Mouse (Mus musculus): ENCODE measurements around the gene R3hdml. TPM values are rescaled to one million over a fixed set of nuclear protein-coding genes. Genes with fewer than 3 reads are reported as not detected.
"Not testable (repeated sequence)": the region's sequence is repeated elsewhere in the genome, so short reads cannot be mapped to it uniquely, and the experiment has no call there.

Gene R3hdml
- polyA plus RNA-seq, 1 experiment from 2014 or later = 0.40 TPM

DNA sequence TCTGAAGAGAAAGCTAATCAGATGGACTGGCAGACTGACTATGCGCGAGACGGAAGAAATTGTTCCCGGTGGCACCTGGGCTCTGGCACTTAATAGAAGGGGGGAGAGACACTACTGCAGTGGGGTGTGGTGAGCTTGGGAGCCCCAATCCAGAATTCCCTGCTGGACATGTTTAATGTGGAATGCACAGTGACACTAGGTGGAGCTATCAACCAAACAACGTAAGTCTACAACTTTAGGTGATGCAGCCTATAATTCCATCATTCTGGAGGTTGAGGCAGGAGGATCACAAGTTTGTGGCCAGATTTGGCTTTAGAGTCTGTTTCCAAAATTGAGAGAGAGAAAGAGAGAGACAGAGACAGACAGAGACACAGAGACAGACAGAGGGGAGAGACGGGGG is 39.4 kb upstream of the R3hdml start:
- H3K27ac ChIP-seq (replicated peaks) = no peak overlapping the region
- ATAC-seq (ENCODE audit: low FRiP score, low TSS enrichment) = no peak
- no peaks in the 10 kb centered on the region for H3K27me3 ChIP-seq (ENCODE audit: control insufficient read depth, insufficient read depth, low read length)
- no peak overlapping the region for H3K4me3 ChIP-seq (ENCODE audit: low read depth, low read length)
- TF ChIP-seq CTCF (IDR thresholded peaks at IDR 0.05; ENCODE audit: low read depth) (peak; percentile 65), EP300 (optimal IDR thresholded peaks at IDR 0.05) (no peak)
- H3K36me3 ChIP-seq (ENCODE audit: control insufficient read depth, insufficient read depth, low read length) = no peaks in the 10 kb centered on the region
- WGBS = 81% methylated on average over 6 of the region's 6 CpGs
- H3K4me1 ChIP-seq (replicated peaks; ENCODE audit: control insufficient read depth, insufficient read depth) = no peaks in the 10 kb centered on the region
- no peak overlapping the region for H3K9ac ChIP-seq (ENCODE audit: low read length)
- no peaks in the 10 kb centered on the region for H3K9me3 ChIP-seq (ENCODE audit: control insufficient read depth, low read length)
- DNase-seq (ENCODE audit: low spot score) = no peak
- no peak overlapping the region for H3K4me2 ChIP-seq (replicated peaks; ENCODE audit: low read depth)

DNA sequence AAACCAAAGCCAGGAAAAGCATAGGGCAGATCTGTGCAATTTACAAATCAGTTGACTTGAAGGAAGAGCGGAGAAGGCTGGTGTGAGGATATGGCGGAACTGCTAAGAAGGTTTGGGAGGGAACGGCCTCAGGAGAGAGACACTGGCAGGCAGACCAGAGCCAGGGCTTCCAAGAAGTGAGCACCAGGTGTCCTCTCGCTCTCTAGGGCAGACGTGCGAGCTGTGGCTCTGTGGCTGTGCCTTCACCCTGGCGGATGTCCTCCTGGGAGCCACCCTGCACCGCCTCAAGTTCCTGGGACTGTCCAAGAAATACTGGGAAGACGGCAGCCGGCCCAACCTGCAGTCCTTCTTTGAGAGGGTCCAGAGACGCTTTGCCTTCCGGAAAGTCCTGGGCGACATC is 38.7 kb upstream of the R3hdml start:
- H3K4me2 ChIP-seq (replicated peaks; ENCODE audit: low read depth) = no peak overlapping the region
- no peak for TF ChIP-seq CTCF (IDR thresholded peaks at IDR 0.05; ENCODE audit: low read depth)
- no peaks in the 10 kb centered on the region for H3K4me1 ChIP-seq (replicated peaks; ENCODE audit: control insufficient read depth, insufficient read depth)
- H3K9ac ChIP-seq (ENCODE audit: low read length) = no peak overlapping the region
- no peak overlapping the region for H3K4me3 ChIP-seq (ENCODE audit: low read depth, low read length)
- WGBS = 85% methylated on average over 12 of the region's 13 CpGs
- ATAC-seq (ENCODE audit: low FRiP score, low TSS enrichment) (no peak), DNase-seq (ENCODE audit: low spot score) (no peak)
- H3K27ac ChIP-seq (replicated peaks) = no peak overlapping the region
- H3K27me3 ChIP-seq (ENCODE audit: control insufficient read depth, insufficient read depth, low read length) = no peaks in the 10 kb centered on the region
- no peaks in the 10 kb centered on the region for H3K9me3 ChIP-seq (ENCODE audit: control insufficient read depth, low read length)
- no peaks in the 10 kb centered on the region for H3K36me3 ChIP-seq (ENCODE audit: control insufficient read depth, insufficient read depth, low read length)

DNA sequence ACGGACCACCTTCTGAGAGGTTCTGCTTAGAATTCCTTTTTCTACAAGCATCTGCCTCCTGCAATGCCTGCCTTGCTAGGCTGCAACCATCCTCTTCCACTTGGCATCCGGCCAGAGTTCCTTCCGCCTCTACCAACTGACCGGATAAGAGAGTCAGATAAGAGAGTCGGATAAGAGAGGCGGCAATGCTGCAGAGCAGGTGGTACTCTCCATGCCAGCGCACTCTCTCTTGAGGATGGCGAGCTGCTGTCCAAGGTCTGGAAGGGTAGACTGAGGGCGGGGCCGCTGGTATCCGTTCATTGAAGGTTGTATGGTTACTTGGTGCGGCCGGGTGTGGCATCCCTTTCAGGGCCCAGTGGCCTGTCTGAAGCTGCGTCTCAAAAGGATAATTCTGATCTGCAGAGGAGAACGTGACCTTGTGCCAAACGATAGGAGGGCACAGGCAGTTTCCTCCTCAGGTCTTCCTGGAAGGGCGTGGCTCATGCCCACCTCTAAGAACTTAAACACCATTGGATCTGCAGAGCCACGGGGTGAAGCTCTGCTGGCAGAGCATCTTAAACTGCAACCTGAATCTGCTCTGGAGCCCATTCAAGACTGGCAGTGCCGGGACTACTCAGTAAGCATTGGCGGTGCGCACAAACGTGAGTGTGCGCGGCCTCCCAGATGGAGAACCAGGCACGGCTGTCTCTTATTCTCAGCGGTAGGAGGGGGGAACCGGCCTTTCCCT is 33.4 kb upstream of the R3hdml start:
- whole genome bisulfite sequencing = 44% methylated on average over 27 of the region's 27 CpGs
- no peak overlapping the region for H3K4me3 ChIP-seq (ENCODE audit: low read depth, low read length)
- H3K27ac ChIP-seq (replicated peaks) = no peak overlapping the region
- TF ChIP-seq CTCF (IDR thresholded peaks at IDR 0.05; ENCODE audit: low read depth) = no peak
- no peak for TF ChIP-seq EP300 (optimal IDR thresholded peaks at IDR 0.05)
- H3K4me1 ChIP-seq (replicated peaks; ENCODE audit: control insufficient read depth, insufficient read depth) = no peaks in the 10 kb centered on the region
- no peaks in the 10 kb centered on the region for H3K9me3 ChIP-seq (ENCODE audit: control insufficient read depth, low read length)
- H3K4me2 ChIP-seq (replicated peaks; ENCODE audit: low read depth) = no peak overlapping the region
- H3K27me3 ChIP-seq (ENCODE audit: control insufficient read depth, insufficient read depth, low read length) = no peaks in the 10 kb centered on the region
- ATAC-seq (ENCODE audit: low FRiP score, low TSS enrichment) (peak; percentile 67), DNase-seq (ENCODE audit: low spot score) (peak; percentile 37)
- no peak overlapping the region for H3K9ac ChIP-seq (ENCODE audit: low read length)
- no peaks in the 10 kb centered on the region for H3K36me3 ChIP-seq (ENCODE audit: control insufficient read depth, insufficient read depth, low read length)

DNA sequence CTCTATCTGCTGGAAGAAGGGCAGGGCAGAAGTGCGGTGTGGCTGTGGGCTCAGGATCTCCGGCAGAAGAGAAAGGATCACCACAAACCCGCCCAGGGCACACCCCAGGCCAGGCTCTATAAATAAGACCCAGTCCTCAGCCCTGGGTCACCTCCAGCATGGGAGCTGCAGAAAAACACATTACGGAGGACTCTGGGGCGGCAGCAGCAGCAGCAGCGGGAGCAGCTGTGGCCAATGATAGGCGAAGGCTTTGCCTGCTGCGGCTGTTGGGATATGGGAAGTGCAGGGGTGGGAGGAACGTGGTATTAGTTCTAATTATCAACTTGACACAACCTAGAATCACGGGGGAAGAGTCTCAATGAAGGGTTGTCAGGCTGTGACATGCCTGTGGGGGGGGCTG is 32.7 kb upstream of the R3hdml start:
- H3K27ac ChIP-seq (replicated peaks) = no peak overlapping the region
- TF ChIP-seq CTCF (IDR thresholded peaks at IDR 0.05; ENCODE audit: low read depth) (no peak), EP300 (optimal IDR thresholded peaks at IDR 0.05) (no peak)
- H3K4me3 ChIP-seq (ENCODE audit: low read depth, low read length) = no peak overlapping the region
- 32% methylated on average over 10 of the region's 10 CpGs for WGBS
- H3K4me1 ChIP-seq (replicated peaks; ENCODE audit: control insufficient read depth, insufficient read depth) = no peaks in the 10 kb centered on the region
- no peak overlapping the region for H3K9ac ChIP-seq (ENCODE audit: low read length)
- no peaks in the 10 kb centered on the region for H3K9me3 ChIP-seq (ENCODE audit: control insufficient read depth, low read length)
- no peaks in the 10 kb centered on the region for H3K36me3 ChIP-seq (ENCODE audit: control insufficient read depth, insufficient read depth, low read length)
- no peak for DNase-seq (ENCODE audit: low spot score)
- ATAC-seq (ENCODE audit: low FRiP score, low TSS enrichment) = no peak
- H3K27me3 ChIP-seq (ENCODE audit: control insufficient read depth, insufficient read depth, low read length) = no peaks in the 10 kb centered on the region
- no peak overlapping the region for H3K4me2 ChIP-seq (replicated peaks; ENCODE audit: low read depth)

DNA sequence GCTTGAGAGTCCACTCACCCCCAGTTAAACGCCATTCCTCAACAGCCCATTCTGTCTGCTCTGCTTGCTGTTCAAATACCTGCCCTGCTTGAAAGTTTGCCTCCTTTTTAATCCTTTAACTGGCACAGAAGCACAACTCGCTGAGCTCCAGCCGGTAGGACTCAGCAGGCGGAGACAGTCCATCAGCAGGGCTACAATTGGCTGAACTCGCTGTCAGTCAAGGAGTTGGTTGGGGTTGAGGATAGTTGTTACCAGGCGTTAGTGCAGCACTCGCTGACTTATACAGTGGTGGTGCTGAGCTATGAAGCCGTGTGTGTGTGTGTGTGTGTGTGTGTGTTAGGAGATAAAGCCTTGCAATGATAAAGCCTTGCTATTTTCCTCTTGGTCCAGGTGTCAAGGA is 31.5 kb upstream of the R3hdml start:
- no peak for DNase-seq (ENCODE audit: low spot score)
- no peak overlapping the region for H3K4me3 ChIP-seq (ENCODE audit: low read depth, low read length)
- H3K4me1 ChIP-seq (replicated peaks; ENCODE audit: control insufficient read depth, insufficient read depth) = no peaks in the 10 kb centered on the region
- H3K9me3 ChIP-seq (ENCODE audit: control insufficient read depth, low read length) = no peaks in the 10 kb centered on the region
- 87% methylated on average over 8 of the region's 8 CpGs for WGBS
- H3K27ac ChIP-seq (replicated peaks) = no peak overlapping the region
- TF ChIP-seq CTCF (IDR thresholded peaks at IDR 0.05; ENCODE audit: low read depth) = no peak
- TF ChIP-seq EP300 (optimal IDR thresholded peaks at IDR 0.05) = no peak
- no peaks in the 10 kb centered on the region for H3K36me3 ChIP-seq (ENCODE audit: control insufficient read depth, insufficient read depth, low read length)
- no peaks in the 10 kb centered on the region for H3K27me3 ChIP-seq (ENCODE audit: control insufficient read depth, insufficient read depth, low read length)
- no peak for ATAC-seq (ENCODE audit: low FRiP score, low TSS enrichment)
- H3K4me2 ChIP-seq (replicated peaks; ENCODE audit: low read depth) = no peak overlapping the region
- no peak overlapping the region for H3K9ac ChIP-seq (ENCODE audit: low read length)

DNA sequence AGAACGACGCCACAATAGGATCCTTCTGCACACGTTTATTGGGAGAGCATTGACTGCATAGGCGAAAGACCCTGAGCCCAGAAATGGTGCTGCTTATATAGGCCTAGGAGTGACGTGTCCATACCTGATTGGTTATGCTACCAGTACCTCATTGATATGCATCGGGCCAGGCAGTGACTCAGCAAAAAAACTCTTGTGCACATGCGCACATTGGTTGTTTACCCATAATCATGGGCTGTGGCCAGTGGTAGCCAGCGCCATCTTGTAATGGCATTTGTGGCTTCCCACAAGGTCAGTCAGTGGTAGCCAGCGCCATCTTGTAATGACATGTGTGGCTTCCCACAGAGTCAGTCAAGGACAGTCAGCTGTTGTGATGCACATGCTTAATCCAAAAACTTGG is 30.8 kb upstream of the R3hdml start:
- not testable (repeated sequence) for H3K9ac ChIP-seq (ENCODE audit: low read length); H3K27ac ChIP-seq (replicated peaks); H3K4me3 ChIP-seq (ENCODE audit: low read depth, low read length); H3K27me3 ChIP-seq (ENCODE audit: control insufficient read depth, insufficient read depth, low read length); H3K4me2 ChIP-seq (replicated peaks; ENCODE audit: low read depth); H3K9me3 ChIP-seq (ENCODE audit: control insufficient read depth, low read length); H3K36me3 ChIP-seq (ENCODE audit: control insufficient read depth, insufficient read depth, low read length); ATAC-seq (ENCODE audit: low FRiP score, low TSS enrichment); H3K4me1 ChIP-seq (replicated peaks; ENCODE audit: control insufficient read depth, insufficient read depth); DNase-seq (ENCODE audit: low spot score)
- WGBS = 94% methylated on average over 9 of the region's 9 CpGs
